Mouse (Mus musculus) cerebellum, postnatal 36 days (tissue): ENCODE data around the gene B9d2.

Experiments
- DNase-seq, 2 experiments: peaks; one replicate each; pipeline ENCODE4 v3.0.0; 2021 to 2022; ENCODE audit warnings: mixed read lengths in 2 of 2

The B9d2 gene

GRCm38 (mm10) chr7:25674719-25675300, 5.8 kb upstream of the B9d2 start, which contains the start of gene Tmem91:
Tmem91 (minus strand) TSS chr7:25675166.
- no peak for DNase-seq

- no peak for DNase-seq
These were observed 5.2 kb upstream of the B9d2 start for GRCm38 (mm10) chr7:25675405-25675804.

GRCm38 (mm10) chr7:25676085-25676781, 4.3 kb upstream of the B9d2 start:
- DNase-seq, result peak; percentile 100

- DNase-seq, result no peak
These were observed 3.6 kb upstream of the B9d2 start for GRCm38 (mm10) chr7:25677013-25677412.

- no peak for DNase-seq
These were observed 609 bp upstream of the B9d2 start for GRCm38 (mm10) chr7:25679971-25680370.

- DNase-seq, result no peak
These were observed 1.0 kb downstream of the B9d2 start for GRCm38 (mm10) chr7:25681341-25682231.

GRCm38 (mm10) chr7:25683474-25684180, 3.0 kb downstream of the B9d2 start:
- DNase-seq, result no peak

- no peak for DNase-seq
These were observed 4.1 kb downstream of the B9d2 start for GRCm38 (mm10) chr7:25684659-25685058.

GRCm38 (mm10) chr7:25685926-25686470, 5.4 kb downstream of the B9d2 start:
- no peak for DNase-seq

- DNase-seq, result peak in 1 of 2 experiments; percentile 26
These were observed 6.3 kb downstream of the B9d2 start, which contains the start of gene Tgfb1 for GRCm38 (mm10) chr7:25686680-25687531. Tgfb1 (plus strand) TSS chr7:25687002.

GRCm38 (mm10) chr7:25687811-25688401, 7.3 kb downstream of the B9d2 start:
- peak in 1 of 2 experiments; percentile 19 for DNase-seq

GRCm38 (mm10) chr7:25688810-25689586, 8.4 kb downstream of the B9d2 start:
- DNase-seq, result no peak

GRCm38 (mm10) chr7:25689603-25690021, 9.0 kb downstream of the B9d2 start:
- DNase-seq, result no peak

- DNase-seq, result no peak
These were observed 9.5 kb downstream of the B9d2 start for GRCm38 (mm10) chr7:25690051-25690450.

GRCm38 (mm10) chr7:25694104-25694503, 13.5 kb downstream of the B9d2 start:
- DNase-seq, result no peak

- DNase-seq, result no peak
These were observed 19.3 kb downstream of the B9d2 start for GRCm38 (mm10) chr7:25699851-25700250.

GRCm38 (mm10) chr7:25700732-25701131, 20.2 kb downstream of the B9d2 start:
- DNase-seq, result no peak

GRCm38 (mm10) chr7:25702350-25702749, 21.8 kb downstream of the B9d2 start:
- DNase-seq, result no peak

GRCm38 (mm10) chr7:25703793-25704494, 23.4 kb downstream of the B9d2 start:
- no peak for DNase-seq
